Mouse (Mus musculus) cerebellum, adult 2 months (tissue): ENCODE measurements around the gene Sdc4.

Experiments
- CTCF ChIP-seq: fragments of 200-500 bp; IDR thresholded peaks from 2 replicates; pipeline ENCODE4 v1.5.1; 2011; ENCODE audit warnings: low read depth, mild to moderate bottlenecking, control low read depth, low read length, moderate library complexity, borderline replicate concordance; ENCODE audit not compliant: insufficient read depth
- POLR2A ChIP-seq: fragments of 200-500 bp; IDR thresholded peaks from 2 replicates; pipeline ENCODE4 v1.6.1; 2011; ENCODE audit warnings: low read length, control low read depth, borderline replicate concordance; ENCODE audit not compliant: insufficient read depth

- no peak for TF ChIP-seq CTCF
- no peak; the same call in 1 of the 2 replicates for TF ChIP-seq POLR2A
Measured at GRCm38 (mm10) chr2:164485681-164486257, 42.1 kb upstream of the Sdc4 start, which contains the start of gene Dbndd2.
